Mouse (Mus musculus): ENCODE data around the gene Dnm3. TPM values are rescaled to one million over a fixed set of nuclear protein-coding genes. Genes with fewer than 3 reads are reported as not detected.

Dnm3 gene
- total and polyA plus RNA-seq, 3 experiments, result not detected

GRCm38 (mm10) chr1:162439576-162439975 is 38.3 kb downstream of the Dnm3 start:
- H3K36me3 ChIP-seq (ENCODE audit: control insufficient read depth in 1 of 2, insufficient read depth in 2 of 2, low read length in 2 of 2), result no peaks in the 10 kb centered on the region
- no peaks in the 10 kb centered on the region for H3K79me2 ChIP-seq (ENCODE audit: control insufficient read depth, insufficient read depth, low read length, poor library complexity)
- H3K4me1 ChIP-seq (ENCODE audit: control insufficient read depth in 1 of 2, insufficient read depth in 2 of 2, low read length in 2 of 2), result no peaks in the 10 kb centered on the region
- H3K4me3 ChIP-seq (ENCODE audit: control insufficient read depth in 1 of 2, insufficient read depth in 1 of 2, low read depth in 2 of 2, low read length in 2 of 2), result no peak overlapping the region
- H3K9me3 ChIP-seq (replicated peaks; ENCODE audit: insufficient read depth, low read length), result no peaks in the 10 kb centered on the region
- no peak overlapping the region for H3K27ac ChIP-seq (ENCODE audit: control insufficient read depth, low read depth, low read length)
- DNase-seq (ENCODE audit: low read depth, low spot score), result no peak
- TF ChIP-seq ELF1 (IDR thresholded peaks at IDR 0.05; ENCODE audit: low read depth, low read length), result no peak
- no peak for TF ChIP-seq RCOR1 (IDR thresholded peaks at IDR 0.05; ENCODE audit: low read depth, low read length)
- TF ChIP-seq USF1 (IDR thresholded peaks at IDR 0.05; ENCODE audit: low read depth, low read length), result no peak
- TF ChIP-seq MEF2A (IDR thresholded peaks at IDR 0.05; ENCODE audit: extremely low read depth, insufficient replicate concordance, low read depth, low read length, poor library complexity, severe bottlenecking), result no peak
- TF ChIP-seq MAX (IDR thresholded peaks at IDR 0.05; ENCODE audit: low read length), result no peak
- TF ChIP-seq GABPA (IDR thresholded peaks at IDR 0.05; ENCODE audit: low read depth, low read length), result no peak
- no peak for TF ChIP-seq ZC3H11A (IDR thresholded peaks at IDR 0.05; ENCODE audit: low read depth, low read length)
- no peak for TF ChIP-seq CTCF (IDR thresholded peaks at IDR 0.05 in 2 of 3, conservative IDR thresholded peaks at IDR 0.05 in 1 of 3; ENCODE audit: control insufficient read depth in 1 of 3, insufficient read depth in 1 of 3, low read depth in 2 of 3, low read length in 3 of 3, poor library complexity in 1 of 3, severe bottlenecking in 1 of 3)
- TF ChIP-seq ZMIZ1 (IDR thresholded peaks at IDR 0.05; ENCODE audit: low read depth, low read length), result no peak
- TF ChIP-seq GATA1 (IDR thresholded peaks at IDR 0.05; ENCODE audit: low read depth, low read length), result no peak
- TF ChIP-seq NRF1 (IDR thresholded peaks at IDR 0.05; ENCODE audit: insufficient read depth, low read depth, low read length, poor library complexity, severe bottlenecking), result no peak
- no peak for TF ChIP-seq BHLHE40 (IDR thresholded peaks at IDR 0.05; ENCODE audit: borderline replicate concordance, low read depth, low read length)
- no peak overlapping the region for H3K9ac ChIP-seq (ENCODE audit: control insufficient read depth, low read depth, low read length, poor library complexity, severe bottlenecking)
- H3K27me3 ChIP-seq (ENCODE audit: control insufficient read depth in 1 of 2, insufficient read depth in 2 of 2, low read length in 2 of 2), result no peaks in the 10 kb centered on the region

- DNase-seq (ENCODE audit: low read depth, low spot score), result no peak
- TF ChIP-seq USF2 (IDR thresholded peaks at IDR 0.05; ENCODE audit: borderline replicate concordance in 1 of 2, insufficient read depth in 1 of 2, low read depth in 1 of 2, low read length in 2 of 2) (no peak), KAT2A (conservative IDR thresholded peaks at IDR 0.05; ENCODE audit: low read depth, low read length) (no peak), MXI1 (IDR thresholded peaks at IDR 0.05; ENCODE audit: low read depth, low read length) (no peak), NELFE (IDR thresholded peaks at IDR 0.05; ENCODE audit: low read depth, low read length) (no peak), TAL1 (IDR thresholded peaks at IDR 0.05; ENCODE audit: low read length) (no peak), SMC3 (IDR thresholded peaks at IDR 0.05; ENCODE audit: low read depth, low read length) (no peak), HCFC1 (IDR thresholded peaks at IDR 0.05; ENCODE audit: low read depth, low read length) (no peak), SIN3A (IDR thresholded peaks at IDR 0.05; ENCODE audit: low read length) (no peak)
- H3K27me3 ChIP-seq (ENCODE audit: control insufficient read depth in 1 of 2, insufficient read depth in 2 of 2, low read length in 2 of 2), result no peaks in the 10 kb centered on the region
- no peaks in the 10 kb centered on the region for H3K4me1 ChIP-seq (ENCODE audit: control insufficient read depth in 1 of 2, insufficient read depth in 2 of 2, low read length in 2 of 2)
- no peak overlapping the region for H3K27ac ChIP-seq (ENCODE audit: control insufficient read depth, low read depth, low read length)
- no peaks in the 10 kb centered on the region for H3K36me3 ChIP-seq (ENCODE audit: control insufficient read depth in 1 of 2, insufficient read depth in 2 of 2, low read length in 2 of 2)
- no peak overlapping the region for H3K9ac ChIP-seq (ENCODE audit: control insufficient read depth, low read depth, low read length, poor library complexity, severe bottlenecking)
- no peaks in the 10 kb centered on the region for H3K9me3 ChIP-seq (replicated peaks; ENCODE audit: insufficient read depth, low read length)
- no peaks in the 10 kb centered on the region for H3K79me2 ChIP-seq (ENCODE audit: control insufficient read depth, insufficient read depth, low read length, poor library complexity)
- H3K4me3 ChIP-seq (ENCODE audit: control insufficient read depth in 1 of 2, insufficient read depth in 1 of 2, low read depth in 2 of 2, low read length in 2 of 2), result no peak overlapping the region
These were observed 41.2 kb downstream of the Dnm3 start for GRCm38 (mm10) chr1:162436672-162437071.
